Mouse (Mus musculus) urinary bladder, postnatal 14 days (tissue): ENCODE measurements around the gene Gm32742.
A peak's percentile ranks its signal among the peaks of the same experiment; 100 is the strongest.

Source experiments
- DNase-seq: peaks from one replicate; pipeline ENCODE4 v3.0.0; 2021; ENCODE audit warnings: low spot score

The Gm32742 gene

GRCm38 (mm10) chr9:51165312-51166180, at the start of gene Gm32742:
TSS of gene Gm32742 (minus strand) at chr9:51165517.
- no peak for DNase-seq

GRCm38 (mm10) chr9:51213729-51214237, 48.5 kb upstream of the Gm32742 start:
- DNase-seq: no peak

GRCm38 (mm10) chr9:51213023-51213728, 47.9 kb upstream of the Gm32742 start, which contains the start of gene Pou2af1:
TSS of gene Pou2af1 (plus strand) at chr9:51213708.
- DNase-seq: no peak

GRCm38 (mm10) chr9:51211191-51211590, 45.9 kb upstream of the Gm32742 start:
- DNase-seq: no peak

GRCm38 (mm10) chr9:51208974-51209332, 43.6 kb upstream of the Gm32742 start:
- DNase-seq: no peak

- no peak for DNase-seq
Measured at GRCm38 (mm10) chr9:51194790-51195189, 29.5 kb upstream of the Gm32742 start.

GRCm38 (mm10) chr9:51190655-51191054, 25.3 kb upstream of the Gm32742 start:
- no peak for DNase-seq

GRCm38 (mm10) chr9:51185871-51186270, 20.6 kb upstream of the Gm32742 start:
- DNase-seq: no peak

GRCm38 (mm10) chr9:51185386-51185785, 20.1 kb upstream of the Gm32742 start:
- no peak for DNase-seq

- no peak for DNase-seq
Measured at GRCm38 (mm10) chr9:51182716-51183710, 17.7 kb upstream of the Gm32742 start.

GRCm38 (mm10) chr9:51180621-51181020, 15.3 kb upstream of the Gm32742 start:
- DNase-seq: no peak

GRCm38 (mm10) chr9:51178297-51178696, 13.0 kb upstream of the Gm32742 start:
- no peak for DNase-seq

- DNase-seq: peak; percentile 62
Measured at GRCm38 (mm10) chr9:51175722-51176121, 10.4 kb upstream of the Gm32742 start.

GRCm38 (mm10) chr9:51174890-51175464, 9.7 kb upstream of the Gm32742 start:
- DNase-seq: peak; percentile 72

GRCm38 (mm10) chr9:51170298-51170697, 5.0 kb upstream of the Gm32742 start:
- peak; percentile 37 for DNase-seq

- no peak for DNase-seq
Measured at GRCm38 (mm10) chr9:51169133-51169532, 3.8 kb upstream of the Gm32742 start.

- peak; percentile 17 for DNase-seq
Measured at GRCm38 (mm10) chr9:51168698-51169097, 3.4 kb upstream of the Gm32742 start.

- peak; percentile 78 for DNase-seq
Measured at GRCm38 (mm10) chr9:51167954-51168353, 2.6 kb upstream of the Gm32742 start.

GRCm38 (mm10) chr9:51163989-51164388, 1.3 kb downstream of the Gm32742 start:
- no peak for DNase-seq

GRCm38 (mm10) chr9:51161771-51162388, 3.4 kb downstream of the Gm32742 start:
- DNase-seq: peak; percentile 82
